Mouse (Mus musculus): Measurements from ENCODE around the gene 1810065E05Rik.

- TF ChIP-seq CTCF (IDR thresholded peaks at IDR 0.05; ENCODE audit: low read depth, low read length) (no peak), POLR2AphosphoS5 (IDR thresholded peaks at IDR 0.05; ENCODE audit: insufficient replicate concordance, low read depth, low read length) (no peak), TAL1 (conservative IDR thresholded peaks at IDR 0.05; ENCODE audit: low read depth, low read length) (no peak), GATA2 (IDR thresholded peaks at IDR 0.05; ENCODE audit: borderline replicate concordance, low read depth, low read length) (no peak), GATA1 (IDR thresholded peaks at IDR 0.05; ENCODE audit: borderline replicate concordance, low read length) (no peak)
These were observed 43.2 kb upstream of the 1810065E05Rik start for GRCm38 (mm10) chr11:58377686-58378085.
